Mouse (Mus musculus) heart, postnatal 36 days (tissue): Measurements from ENCODE around the gene Dgki. TPM values are rescaled to one million over a fixed set of nuclear protein-coding genes. Genes with fewer than 3 reads are reported as not detected.
A peak's percentile ranks its signal among the peaks of the same experiment; 100 is the strongest.
"Not testable (repeated sequence)": the region's sequence is repeated elsewhere in the genome, so short reads cannot be mapped to it uniquely, and the experiment has no call there.

Source experiments
- DNase-seq, 2 experiments: peaks; one replicate each; pipeline ENCODE4 v3.0.0; 2021 to 2022
- intact Hi-C: fragments of 180-260 bp; cut with DNase I; formaldehyde crosslinking; loops from one replicate; pipeline ENCODE4 v1.15.1; 2025
- total RNA-seq, 2 experiments: library from RNA; stranded (reverse); gene quantifications; 2 replicates each; pipeline ENCODE4 v1.2.3; 2021

Gene Dgki
- total RNA-seq, 2 experiments from 2014 or later: 0.30 to 0.36 TPM

DNA sequence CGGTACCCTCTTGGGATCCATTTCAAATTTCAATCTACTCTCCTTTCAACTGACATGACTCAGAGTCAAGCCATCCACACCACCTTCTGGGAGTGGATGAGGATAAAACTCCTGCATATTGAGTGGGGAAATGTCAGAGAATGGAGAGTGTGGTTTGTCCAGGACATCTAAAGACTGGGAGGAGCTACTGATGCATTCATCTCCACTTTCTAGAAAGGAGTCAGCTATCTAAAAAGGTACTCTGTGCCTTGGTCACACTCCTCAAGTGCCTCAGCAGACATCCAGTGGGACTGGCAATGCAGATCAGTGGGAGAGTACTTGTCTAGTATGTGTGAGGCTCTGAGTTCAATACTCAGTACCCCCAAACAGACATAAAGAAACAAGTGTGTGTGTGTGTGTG, 145.9 kb downstream of the Dgki start:
- DNase-seq: no peak
- intact Hi-C loops: no loop called here

- intact Hi-C loops: no loop called here
- no peak for DNase-seq
Measured at GRCm38 (mm10) chr6:37150483-37150882, 149.5 kb downstream of the Dgki start.

- intact Hi-C loops: no loop called here
- no peak for DNase-seq
Measured at GRCm38 (mm10) chr6:37150038-37150437, 149.9 kb downstream of the Dgki start.

DNA sequence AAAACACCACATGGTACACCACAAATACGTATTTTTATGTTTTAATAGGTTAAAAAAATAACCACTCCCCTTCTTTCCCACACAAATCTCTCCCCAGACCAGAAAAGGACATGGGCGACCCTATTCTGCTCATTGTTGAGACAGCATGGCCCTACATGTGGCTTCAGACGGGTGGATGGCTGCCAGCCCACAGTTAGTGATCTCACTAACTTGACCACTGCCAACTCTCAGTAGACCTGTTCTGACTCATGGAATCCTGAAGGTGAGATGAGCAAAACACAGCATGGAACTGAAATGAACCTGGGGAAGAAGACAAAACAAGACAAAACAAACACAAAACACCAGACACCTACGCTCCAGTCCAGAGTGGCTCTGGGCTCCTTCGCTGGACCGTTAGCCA, 150.8 kb downstream of the Dgki start:
- intact Hi-C loops: no loop called here
- no peak for DNase-seq

- intact Hi-C loops: no loop called here
- no peak for DNase-seq
Measured at GRCm38 (mm10) chr6:37147431-37148022, 152.5 kb downstream of the Dgki start.

DNA sequence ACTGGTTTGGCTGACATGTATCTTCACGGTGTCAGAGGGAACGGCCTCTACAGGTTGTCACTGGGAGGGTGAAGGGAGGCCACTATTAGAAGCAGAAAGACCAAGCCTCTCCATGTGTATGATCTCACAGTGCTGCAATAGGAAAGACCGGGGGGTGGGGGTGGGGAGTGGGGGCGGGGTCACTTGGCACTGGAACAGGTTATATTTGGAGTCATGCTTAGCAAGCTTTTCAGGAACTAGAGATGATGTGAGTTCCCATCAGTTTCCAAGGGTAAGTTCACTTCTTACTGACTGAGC, 156.2 kb downstream of the Dgki start:
- intact Hi-C loops: no loop called here
- DNase-seq: no peak

GRCm38 (mm10) chr6:37142991-37143866, 156.8 kb downstream of the Dgki start:
- intact Hi-C loops: no loop called here
- peak in 1 of 2 experiments; percentile 8 for DNase-seq

DNA sequence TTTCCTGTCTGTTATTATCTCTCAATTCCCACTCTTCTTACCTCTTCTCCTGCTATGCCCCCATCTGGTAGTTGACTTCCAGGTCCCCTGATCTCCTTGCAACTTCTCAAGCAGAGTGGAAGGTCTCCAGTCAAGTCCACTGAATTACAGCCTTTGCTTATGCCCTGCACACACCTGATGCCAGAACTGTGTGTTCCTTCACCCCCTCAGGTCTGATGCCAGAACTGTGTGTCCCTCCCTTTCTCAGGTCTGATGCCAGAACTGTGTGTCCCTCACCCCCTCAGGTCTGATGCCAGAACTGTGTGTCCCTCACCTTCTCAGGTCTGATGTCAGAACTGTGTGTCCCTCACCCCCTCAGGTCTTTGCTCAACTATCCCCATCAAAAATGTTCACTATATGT, 161.2 kb downstream of the Dgki start:
- intact Hi-C loops: no loop called here

DNA sequence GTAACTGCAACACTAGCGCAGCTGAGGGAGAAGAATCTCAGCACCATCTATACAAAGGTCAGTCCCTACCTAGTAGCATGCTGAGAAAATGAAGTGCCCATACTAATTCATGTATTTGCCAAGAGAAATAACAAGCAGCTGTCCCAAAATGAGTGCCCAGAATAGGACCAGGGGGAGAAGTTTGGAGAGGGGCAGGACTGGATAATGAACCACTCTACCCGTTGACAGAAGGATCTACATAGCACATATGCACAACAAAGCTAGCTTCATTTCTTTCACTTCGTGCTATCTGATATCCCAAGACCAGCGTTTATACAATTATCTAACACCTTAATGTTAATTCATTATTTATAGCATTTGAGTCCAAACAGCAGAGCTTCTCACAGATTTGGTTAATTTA, 168.7 kb downstream of the Dgki start:
- intact Hi-C loops: no loop called here
- DNase-seq: no peak

More for the DNA sequence above, 161.2 kb downstream of the Dgki start:
- DNase-seq: no peak

DNA sequence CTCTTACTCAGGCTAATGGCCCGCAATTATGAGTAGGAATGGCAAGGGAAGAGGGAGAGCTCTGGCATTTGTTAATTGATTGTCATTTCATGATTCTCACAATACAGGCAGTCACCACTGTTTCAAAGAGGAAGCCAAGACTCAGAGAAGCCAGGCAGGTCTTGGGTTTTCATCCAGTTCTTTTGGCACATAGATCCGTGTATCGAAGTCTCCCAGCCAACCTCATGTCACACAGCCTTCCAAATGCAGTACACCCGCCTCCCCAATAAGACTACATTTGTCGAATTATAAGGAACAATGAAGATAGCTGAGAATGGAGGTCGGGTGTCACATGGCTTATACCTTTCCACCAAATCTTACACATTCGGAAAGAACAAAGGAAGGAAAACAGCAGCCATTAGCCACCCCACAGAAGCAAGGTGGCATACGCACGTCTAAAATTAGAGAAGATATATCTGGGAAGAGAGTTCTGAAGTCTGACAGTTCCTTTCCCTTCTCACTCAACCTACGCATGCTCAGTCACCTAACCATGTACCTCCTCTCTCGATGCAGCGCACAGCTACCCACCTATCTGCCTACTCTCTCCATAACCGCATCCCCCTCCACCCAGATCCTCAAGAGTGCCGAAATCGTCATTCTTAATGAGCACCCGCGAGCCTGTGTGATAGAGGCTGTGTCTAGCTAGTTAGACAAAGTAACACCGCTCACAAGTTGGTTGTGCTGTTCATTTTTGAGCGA, 179.4 kb downstream of the Dgki start:
- DNase-seq: no peak
- intact Hi-C loops: no loop called here

GRCm38 (mm10) chr6:37119205-37119604, 180.8 kb downstream of the Dgki start:
- intact Hi-C loops: no loop called here
- no peak for DNase-seq

- intact Hi-C loops: no loop called here
- DNase-seq: no peak
Measured at GRCm38 (mm10) chr6:37113048-37113447, 186.9 kb downstream of the Dgki start.

DNA sequence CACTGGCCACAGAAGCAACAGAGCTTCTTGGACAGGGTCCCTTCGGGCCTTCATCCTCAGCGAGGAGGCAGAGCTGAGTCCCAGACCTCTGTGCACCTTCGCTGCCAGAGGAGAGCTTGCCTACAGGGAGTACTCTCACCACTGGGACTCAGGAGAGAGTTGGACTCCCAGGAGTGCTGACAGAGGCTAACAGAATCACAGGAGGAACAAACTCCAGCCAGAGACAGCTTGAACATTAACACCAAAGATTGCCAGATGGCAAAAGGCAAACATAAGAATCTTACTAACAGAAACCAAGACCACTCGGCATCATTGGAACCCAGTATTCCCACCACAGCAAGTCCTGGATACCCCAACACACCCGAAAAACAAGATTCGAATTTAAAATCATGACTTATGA, 193.7 kb downstream of the Dgki start:
- DNase-seq, intact Hi-C loops: not testable (repeated sequence)

- intact Hi-C loops: no loop called here
- DNase-seq: no peak
Measured at GRCm38 (mm10) chr6:37100413-37100812, 199.6 kb downstream of the Dgki start.

DNA sequence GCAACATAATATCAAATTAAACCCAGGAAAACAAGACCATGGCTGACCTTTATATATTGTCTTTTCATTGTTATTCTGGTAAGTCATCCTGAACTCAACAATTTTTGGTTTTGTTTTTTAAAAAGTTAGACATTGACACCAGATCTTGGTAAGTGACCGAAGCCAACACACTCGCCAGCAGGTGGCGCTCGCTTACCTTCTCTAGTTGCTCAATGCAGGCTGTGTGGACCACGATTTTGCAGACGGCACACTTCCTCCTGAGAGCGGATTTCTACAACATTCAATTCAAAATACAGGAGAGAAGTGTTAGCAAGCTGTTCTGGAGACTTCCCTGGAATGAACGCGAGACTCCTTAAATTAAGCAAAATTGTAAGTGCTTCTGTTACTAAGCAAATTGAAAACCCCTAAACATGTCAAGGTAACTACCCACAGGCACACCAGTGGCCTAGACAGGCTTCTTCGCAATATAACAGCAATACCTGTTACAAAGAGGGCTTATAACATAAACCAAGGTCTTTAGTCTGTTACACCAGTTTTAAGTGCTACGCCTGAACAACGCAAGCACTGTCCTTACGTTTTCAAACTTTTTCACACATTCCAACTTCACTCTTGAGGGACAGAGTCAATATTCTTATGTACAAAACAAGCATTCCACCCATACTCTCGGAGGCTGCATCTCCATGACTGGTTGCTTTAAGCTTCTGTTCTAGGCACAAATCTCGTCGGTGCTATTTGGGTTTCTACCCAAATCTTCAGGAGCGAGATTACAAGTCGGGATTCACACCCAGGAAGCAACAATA, 202.4 kb downstream of the Dgki start:
- intact Hi-C loops: loop anchor here (1.0 to 5.0 kb wide), 4 partner anchors 43 to 351 kb away; no protein-coding TSS in a partner anchor
- DNase-seq: peak; percentile 80 to 86

GRCm38 (mm10) chr6:37096840-37097305, 203.1 kb downstream of the Dgki start:
- peak in 1 of 2 experiments; percentile 1 for DNase-seq
- intact Hi-C loops: loop anchor here (1.0 to 5.0 kb wide), 4 partner anchors 42 to 351 kb away; no protein-coding TSS in a partner anchor

- no peak for DNase-seq
- intact Hi-C loops: no loop called here
Measured at GRCm38 (mm10) chr6:37089148-37090111, 210.6 kb downstream of the Dgki start.

GRCm38 (mm10) chr6:37082990-37083389, 217.0 kb downstream of the Dgki start:
- DNase-seq: no peak
- intact Hi-C loops: no loop called here

DNA sequence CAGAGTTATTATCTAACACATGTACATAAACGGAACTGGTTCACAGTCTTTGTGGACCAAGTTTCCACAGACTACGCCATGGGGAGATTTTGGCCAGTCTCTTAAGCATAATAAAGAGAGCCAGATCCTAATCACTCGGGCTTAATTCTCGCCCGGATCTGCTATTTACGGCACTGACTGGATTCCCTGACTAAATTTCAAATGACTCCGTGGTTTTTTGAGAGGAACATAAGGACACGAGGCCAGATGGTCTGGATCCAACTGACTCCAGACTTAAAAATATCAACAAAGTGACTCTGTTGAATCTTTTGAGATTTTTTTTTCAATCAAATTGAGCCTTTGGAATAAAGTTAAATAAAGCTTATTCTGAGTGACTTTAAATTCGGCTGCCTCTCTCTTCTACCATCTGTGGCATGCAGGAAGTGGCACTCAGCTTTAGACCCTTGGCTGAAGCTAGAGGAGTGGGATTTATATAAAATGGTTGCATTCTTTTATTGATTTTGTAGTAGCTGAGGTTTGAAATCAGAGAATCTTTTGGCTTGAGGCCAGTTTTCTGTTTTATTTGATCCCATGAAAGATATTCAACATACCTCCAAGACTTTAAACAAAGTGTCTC, 227.5 kb downstream of the Dgki start:
- no peak for DNase-seq
- intact Hi-C loops: no loop called here
